Comparison of ENCODE assay signal across 26 mouse cellular contexts in the genomic region with DNA sequence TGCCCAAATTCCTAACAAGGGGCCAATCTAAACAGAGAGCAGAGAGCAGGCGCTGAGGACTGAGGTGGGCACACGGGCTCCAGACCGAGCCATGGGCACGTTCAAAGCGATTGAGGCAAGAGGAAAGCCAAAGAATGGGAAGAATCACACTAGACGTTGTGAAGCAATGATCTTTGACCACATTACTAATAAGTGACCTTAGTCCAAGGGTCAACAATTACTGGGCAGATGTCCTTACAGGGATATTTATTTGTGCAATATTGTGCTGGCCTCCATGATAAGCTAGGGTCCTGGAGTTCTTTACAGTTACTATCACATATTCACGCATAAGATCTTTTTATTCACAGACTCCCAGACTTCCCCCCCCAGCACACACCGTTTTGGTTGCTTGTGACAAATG.
DNase-seq lines count a peak whose midpoint lies in the region; ATAC-seq and TF ChIP-seq lines count a peak whose summit lies in the region.
"Had no signal": no experiment of that assay in that cellular context is flagged by ENCODE, and none has a peak within 500 bp of the region (broad histone marks: within the 10 kb centered on the region; RNA-seq: fewer than 3 reads in every experiment).

No protein-coding gene starts in this region.

- no peaks in the 10 kb centered on the region for H3K9me3 ChIP-seq in heart, embryonic 16.5 days (replicated peaks; ENCODE audit: control insufficient read depth, low read length)
- H3K9me3 ChIP-seq in kidney, embryonic 14.5 days (ENCODE audit: control insufficient read depth, low read length), result no peaks in the 10 kb centered on the region
- no peaks in the 10 kb centered on the region for H3K9me3 ChIP-seq in liver, postnatal 0 days (ENCODE audit: low read length)
- H3K9me3 ChIP-seq in liver, embryonic 12.5 days (replicated peaks), result no peaks in the 10 kb centered on the region
- H3K9me3 ChIP-seq: embryonic facial prominence, embryonic 10.5 days; embryonic facial prominence, embryonic 12.5 days; forebrain, embryonic 13.5 days; forebrain, embryonic 15.5 days; G1E had no signal

- H3K27ac ChIP-seq in heart, embryonic 16.5 days (ENCODE audit: low read length), result 0 out of 2 replicates have a peak overlapping the region, but pooled peaks have one; percentile 1
- H3K27ac ChIP-seq in kidney, embryonic 14.5 days (ENCODE audit: low read depth, low read length), result no peak overlapping the region
- H3K27ac ChIP-seq in liver, postnatal 0 days (ENCODE audit: low read depth), result no peak overlapping the region
- no peak overlapping the region for H3K27ac ChIP-seq in liver, embryonic 12.5 days
- H3K27ac ChIP-seq: embryonic facial prominence, embryonic 12.5 days; forebrain, embryonic 13.5 days; forebrain, embryonic 15.5 days had no signal

- intact Hi-C loops in heart, postnatal 36 days (cut with DNase I), result no loop called here

- TF ChIP-seq EP300 in liver, postnatal 0 days (IDR thresholded peaks at IDR 0.05; ENCODE audit: low read depth), result no peak

- H3K4me2 ChIP-seq in heart, embryonic 16.5 days (ENCODE audit: low read depth, low read length), result no peak overlapping the region
- no peak overlapping the region for H3K4me2 ChIP-seq in kidney, embryonic 14.5 days (replicated peaks; ENCODE audit: low read depth, low read length)
- no peak overlapping the region for H3K4me2 ChIP-seq in liver, postnatal 0 days (ENCODE audit: low read depth, low read length)
- no peak overlapping the region for H3K4me2 ChIP-seq in liver, embryonic 12.5 days
- H3K4me2 ChIP-seq: embryonic facial prominence, embryonic 12.5 days; forebrain, embryonic 13.5 days; forebrain, embryonic 15.5 days had no signal

- ATAC-seq in heart, embryonic 16.5 days (replicated peaks; ENCODE audit: extremely low read depth, insufficient read depth, low FRiP score), result no peak
- ATAC-seq in kidney, embryonic 14.5 days (ENCODE audit: low FRiP score, low TSS enrichment), result no peak
- ATAC-seq in liver, postnatal 0 days, result 0 out of 2 replicates have a peak, but pooled peaks have one; percentile 12
- no peak for ATAC-seq in liver, embryonic 12.5 days
- ATAC-seq: activated CD4-positive, CD25-positive, alpha-beta regulatory T cell, adult 4 months; CD4-positive, CD25-positive, alpha-beta regulatory T cell, adult 4 months; forebrain, embryonic 13.5 days; forebrain, embryonic 15.5 days; forebrain, postnatal 0 days; Patski had no signal

- peak; percentile 32 to 66 for DNase-seq in adrenal gland, adult (ENCODE audit: inconsistent age in 2 of 2, low spot score in 1 of 2)
- no peak for DNase-seq in adrenal gland, postnatal 25 days
- no peak for DNase-seq in heart, postnatal 36 days
- peak; percentile 66 for DNase-seq in kidney, adult 9 months
- DNase-seq in liver, postnatal 0 days, result no peak
- DNase-seq: adrenal gland, adult 8-10 months; adrenal gland, postnatal 14 days; B cell, adult 2 months; cerebellum, adult 11-12 months; cerebellum, adult 2 months; cerebellum, adult 9-10 months; cerebellum, postnatal 10 days; cerebellum, postnatal 25 days; forebrain, postnatal 0 days had no signal

- H3K36me3 ChIP-seq in heart, embryonic 16.5 days (ENCODE audit: control insufficient read depth, insufficient read depth), result no peaks in the 10 kb centered on the region
- no peaks in the 10 kb centered on the region for H3K36me3 ChIP-seq in kidney, embryonic 14.5 days (ENCODE audit: control insufficient read depth, insufficient read depth, low read length)
- no peaks in the 10 kb centered on the region for H3K36me3 ChIP-seq in liver, postnatal 0 days (replicated peaks; ENCODE audit: insufficient read depth, low read length)
- no peaks in the 10 kb centered on the region for H3K36me3 ChIP-seq in liver, embryonic 12.5 days
- H3K36me3 ChIP-seq: embryonic facial prominence, embryonic 10.5 days; embryonic facial prominence, embryonic 12.5 days; forebrain, embryonic 15.5 days; G1E had no signal

- H3K9ac ChIP-seq in heart, embryonic 16.5 days (ENCODE audit: low read length), result no peak overlapping the region
- H3K9ac ChIP-seq in kidney, embryonic 14.5 days (ENCODE audit: low read depth, low read length), result no peak overlapping the region
- H3K9ac ChIP-seq in liver, postnatal 0 days (replicated peaks), result no peak overlapping the region
- no peak overlapping the region for H3K9ac ChIP-seq in liver, embryonic 12.5 days
- H3K9ac ChIP-seq: embryonic facial prominence, embryonic 12.5 days; forebrain, embryonic 13.5 days; forebrain, embryonic 15.5 days; forebrain, postnatal 0 days had no signal

- no peak overlapping the region for H3K4me3 ChIP-seq in heart, embryonic 16.5 days (ENCODE audit: low read length)
- no peak overlapping the region for H3K4me3 ChIP-seq in kidney, embryonic 14.5 days (ENCODE audit: low read length)
- no peak overlapping the region for H3K4me3 ChIP-seq in liver, postnatal 0 days (ENCODE audit: low read depth, low read length)
- no peak overlapping the region for H3K4me3 ChIP-seq in liver, embryonic 12.5 days
- H3K4me3 ChIP-seq: embryonic facial prominence, embryonic 10.5 days; embryonic facial prominence, embryonic 12.5 days; forebrain, embryonic 13.5 days; forebrain, embryonic 15.5 days had no signal

- no peak for TF ChIP-seq CTCF in liver, postnatal 0 days (IDR thresholded peaks at IDR 0.05; ENCODE audit: low read depth)

- H3K4me1 ChIP-seq in heart, embryonic 16.5 days (ENCODE audit: control insufficient read depth, insufficient read depth, low read length), result 0 out of 2 replicates have a peak, but pooled peaks cover 2% of the 10 kb centered on the region
- H3K4me1 ChIP-seq in kidney, embryonic 14.5 days (ENCODE audit: control insufficient read depth, insufficient read depth, low read length), result no peaks in the 10 kb centered on the region
- 0 out of 2 replicates have a peak, but pooled peaks cover 3% of the 10 kb centered on the region for H3K4me1 ChIP-seq in liver, postnatal 0 days (ENCODE audit: insufficient read depth)
- no peaks in the 10 kb centered on the region for H3K4me1 ChIP-seq in liver, embryonic 12.5 days
- H3K4me1 ChIP-seq: forebrain, embryonic 13.5 days; forebrain, embryonic 15.5 days had no signal

- H3K27me3 ChIP-seq in heart, embryonic 16.5 days (ENCODE audit: control insufficient read depth, insufficient read depth, low read length), result no peaks in the 10 kb centered on the region
- H3K27me3 ChIP-seq in kidney, embryonic 14.5 days (ENCODE audit: control insufficient read depth, insufficient read depth, low read length), result no peaks in the 10 kb centered on the region
- H3K27me3 ChIP-seq in liver, postnatal 0 days (ENCODE audit: insufficient read depth, low read length), result no peaks in the 10 kb centered on the region
- H3K27me3 ChIP-seq in liver, embryonic 12.5 days (replicated peaks), result no peaks in the 10 kb centered on the region
- H3K27me3 ChIP-seq: CH12.LX; embryonic facial prominence, embryonic 12.5 days; forebrain, embryonic 13.5 days; forebrain, embryonic 15.5 days; Patski had no signal

- WGBS in heart, embryonic 16.5 days, result 84% methylated on average over 8 of the region's 8 CpGs
- 85% methylated on average over 8 of the region's 8 CpGs for WGBS in kidney, embryonic 14.5 days
- 71% methylated on average over 8 of the region's 8 CpGs for WGBS in liver, postnatal 0 days (ENCODE audit: insufficient replicate concordance)
- WGBS in liver, embryonic 12.5 days (ENCODE audit: insufficient replicate concordance), result 65% methylated on average over 8 of the region's 8 CpGs

Comparison
In these comparisons a context has a peak if more than half of its experiments do, and no peak if none do; other contexts are left out.
1. DNase-seq: peak in adrenal gland, adult (2 of 2) and kidney, adult 9 months (single experiment); none in adrenal gland, postnatal 25 days (single experiment), heart, postnatal 36 days (0 of 2) and liver, postnatal 0 days (single experiment).